Mouse (Mus musculus): ENCODE data around the gene Parn.

DNA sequence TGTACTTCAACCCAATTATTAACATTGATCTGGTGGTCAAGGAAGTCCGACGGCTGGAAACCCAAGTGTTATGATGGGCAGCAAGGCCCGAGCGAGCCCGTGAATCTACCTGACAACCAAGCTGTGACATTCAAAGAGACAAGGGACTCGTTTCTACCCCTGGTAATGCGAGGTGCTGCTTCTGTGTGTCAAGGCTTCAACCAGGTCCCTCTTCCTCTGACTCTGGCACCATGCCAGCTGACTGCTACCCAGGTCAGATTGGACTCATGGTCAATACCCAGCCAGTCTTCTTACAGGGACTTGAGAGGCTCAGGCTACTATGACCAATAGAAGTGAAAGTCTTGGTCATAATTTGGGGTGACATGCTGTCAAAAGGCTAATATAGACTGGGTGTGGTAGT, 34.2 kb upstream of the Parn start:
- TF ChIP-seq EP300 (IDR thresholded peaks at IDR 0.05; ENCODE audit: low read depth) (no peak), CTCF (IDR thresholded peaks at IDR 0.05; ENCODE audit: low read depth) (no peak)
